Mouse (Mus musculus): ENCODE results near the gene Trp53bp1.

- TF ChIP-seq CTCF (IDR thresholded peaks at IDR 0.05; ENCODE audit: insufficient read depth, low read depth, low read length) = no peak
- peak; percentile 4; the same call in 1 of the 2 replicates for TF ChIP-seq POLR2A (IDR thresholded peaks at IDR 0.05; ENCODE audit: insufficient read depth, low read depth, low read length)
These were observed 24.7 kb upstream of the Trp53bp1 start for GRCm38 (mm10) chr2:121295608-121296571.

Data from olfactory bulb, adult 2 months (tissue).